Mouse (Mus musculus): ENCODE measurements at regions not wholly inside any gene's neighbourhood (a gene's known extent, or its start where the extent isn't known, plus 50 kb on each side); places are given as distances from the start of the nearest gene placed in this dataset.

DNA sequence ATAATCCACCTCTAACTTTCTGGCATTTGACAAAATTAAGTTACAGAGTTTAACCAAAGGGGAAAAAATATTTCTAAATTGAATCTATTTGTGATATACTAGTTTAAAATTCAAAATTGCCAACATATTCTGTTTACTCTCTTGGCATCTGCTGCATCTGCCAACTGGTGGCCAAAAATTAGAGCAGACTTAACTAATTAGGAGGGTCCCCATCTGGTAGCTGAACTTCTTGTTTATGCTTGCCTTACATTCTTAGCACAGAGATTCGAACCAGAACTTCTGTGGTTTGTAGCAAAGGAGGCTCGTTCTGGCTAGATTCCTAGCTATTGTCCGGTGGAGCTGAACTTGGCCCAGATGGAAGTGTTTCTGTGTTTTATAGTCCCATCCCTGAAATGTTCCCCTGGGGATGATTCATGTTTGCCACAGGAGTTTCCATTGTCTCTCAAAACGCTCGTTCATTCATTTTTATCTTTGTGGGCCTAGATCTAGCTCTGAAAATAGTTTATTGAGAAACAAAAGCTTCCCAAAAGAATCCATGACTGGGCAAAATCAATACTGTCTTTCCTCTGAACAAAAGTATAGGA is 3461.5 kb upstream of the Gm7489 start:
- no peak for DNase-seq (ENCODE audit: low read depth)

DNA sequence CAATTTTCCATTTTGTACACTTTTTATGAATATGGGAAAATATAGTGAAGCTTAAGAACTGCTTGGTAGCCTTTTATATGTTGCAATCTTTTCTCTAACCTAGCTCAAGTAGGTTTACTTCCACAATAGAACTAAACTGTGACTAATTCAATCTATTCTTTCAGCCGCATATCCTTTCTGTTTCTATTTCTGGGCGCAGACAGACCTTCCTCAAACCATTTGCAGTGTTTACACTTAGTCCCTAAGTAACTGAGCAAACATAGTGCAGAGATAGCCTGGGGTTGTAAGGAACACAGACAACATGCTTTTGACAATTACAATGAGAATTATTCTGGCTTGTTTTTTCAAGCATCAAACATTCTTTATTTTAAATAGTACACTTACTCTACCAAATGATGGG is 3435.1 kb upstream of the Gm7489 start:
- no peak for DNase-seq (ENCODE audit: low read depth)

DNA sequence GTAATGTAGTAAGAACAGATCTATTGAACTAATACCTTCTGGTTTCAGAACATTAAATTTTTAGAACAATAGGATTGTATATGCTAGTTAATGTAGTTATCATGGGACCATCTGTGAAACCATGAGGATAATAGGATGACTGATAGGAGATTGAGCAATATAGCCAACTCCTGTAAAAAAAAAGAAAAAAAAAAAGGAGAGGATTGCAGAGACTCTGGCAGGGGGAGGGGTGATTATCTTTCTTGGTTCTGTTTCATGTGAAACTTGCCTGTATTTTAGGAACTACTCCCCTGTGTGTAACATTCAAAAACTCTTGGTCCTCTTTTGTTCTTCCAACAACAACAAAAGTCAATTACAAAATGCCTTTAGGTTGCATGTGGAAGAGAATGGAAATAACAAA is 3412.1 kb upstream of the Gm7489 start:
- DNase-seq (ENCODE audit: low read depth): no peak

DNA sequence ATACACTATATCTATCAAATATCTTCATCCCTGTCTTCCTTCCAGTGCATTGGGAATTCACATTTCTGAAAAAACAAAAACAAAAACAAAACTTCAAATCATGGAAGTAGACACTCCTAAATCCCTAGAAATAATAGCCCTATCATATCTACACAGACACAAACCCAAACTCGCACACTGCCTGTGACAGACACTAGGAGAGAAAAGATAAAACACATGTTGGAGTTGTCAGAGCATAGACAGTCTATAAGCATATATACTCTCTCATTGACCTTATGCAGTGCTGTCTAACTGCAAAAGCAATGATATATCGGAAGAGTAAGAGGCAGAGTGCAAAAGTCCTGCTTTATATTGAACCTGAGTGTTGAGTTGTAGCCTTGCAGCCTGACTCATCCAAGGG is 3386.0 kb upstream of the Gm7489 start:
- no peak for DNase-seq (ENCODE audit: low read depth)

DNA sequence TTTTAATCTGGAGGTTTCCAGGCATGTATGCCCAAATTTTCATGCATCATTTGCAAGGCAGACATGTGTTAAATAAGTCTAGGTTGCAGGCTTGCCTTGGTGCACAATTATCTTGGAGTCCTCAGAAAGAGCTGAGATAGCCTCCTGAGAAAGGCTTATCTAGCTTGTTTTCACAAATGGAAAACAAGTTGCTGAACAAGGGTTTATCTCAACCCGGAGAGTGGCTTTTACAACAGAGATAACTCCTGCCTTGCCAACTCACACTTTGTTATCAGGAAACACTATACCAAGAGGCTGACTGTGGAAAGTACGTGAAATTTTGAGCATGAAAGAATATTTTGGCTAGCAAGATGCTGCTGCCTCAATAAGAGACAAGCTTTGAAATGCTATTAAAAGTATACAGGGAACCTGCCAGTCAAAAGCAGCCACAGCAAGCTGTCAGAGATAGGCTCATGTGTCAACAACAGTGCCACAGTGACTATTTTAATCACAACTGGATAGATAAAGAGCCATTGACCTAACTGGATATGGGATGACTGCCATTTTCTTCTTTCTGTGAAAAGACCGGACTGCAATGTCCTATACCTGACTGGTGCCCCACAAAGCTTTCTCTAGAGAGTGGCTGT is 3376.6 kb upstream of the Gm7489 start:
- no peak for DNase-seq (ENCODE audit: low read depth)

DNA sequence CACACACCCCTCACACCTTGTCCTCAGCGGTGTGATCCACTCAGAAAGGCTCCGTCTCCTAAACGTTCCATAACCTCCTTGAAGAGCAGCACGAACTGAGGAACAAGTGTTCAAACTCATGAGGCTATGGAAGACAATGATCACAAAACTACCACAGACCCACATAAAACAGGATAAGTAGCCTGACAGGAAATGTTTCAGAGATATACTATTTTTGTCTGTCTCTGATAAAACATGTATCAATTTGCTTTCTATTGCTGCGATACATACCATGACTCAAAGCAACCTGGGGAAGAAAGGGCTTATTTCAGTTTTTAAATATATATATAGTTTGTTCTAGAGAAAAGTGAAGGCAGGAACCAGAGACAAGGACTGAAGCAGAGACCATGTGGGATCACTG is 3371.7 kb upstream of the Gm7489 start:
- no peak for DNase-seq (ENCODE audit: low read depth)

DNA sequence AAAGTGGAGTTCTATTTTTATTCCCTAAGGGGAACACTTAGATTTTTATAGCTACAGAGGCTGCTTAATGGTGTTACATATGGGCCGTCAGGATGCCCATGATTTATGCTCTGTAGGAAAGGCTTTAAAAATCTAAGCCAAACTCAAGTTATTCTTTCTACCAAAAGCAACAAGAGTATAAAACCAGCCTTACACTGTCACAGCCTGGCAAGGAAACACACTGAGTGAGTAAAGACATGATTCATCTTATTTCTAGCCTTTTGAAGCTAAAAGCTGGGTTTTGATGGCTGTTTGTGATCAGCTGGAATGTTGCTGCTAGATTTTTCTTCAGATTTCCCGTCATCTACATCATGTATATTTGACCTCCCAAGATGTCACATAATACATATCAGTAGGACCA is 3359.9 kb upstream of the Gm7489 start:
- DNase-seq (ENCODE audit: low read depth): no peak

DNA sequence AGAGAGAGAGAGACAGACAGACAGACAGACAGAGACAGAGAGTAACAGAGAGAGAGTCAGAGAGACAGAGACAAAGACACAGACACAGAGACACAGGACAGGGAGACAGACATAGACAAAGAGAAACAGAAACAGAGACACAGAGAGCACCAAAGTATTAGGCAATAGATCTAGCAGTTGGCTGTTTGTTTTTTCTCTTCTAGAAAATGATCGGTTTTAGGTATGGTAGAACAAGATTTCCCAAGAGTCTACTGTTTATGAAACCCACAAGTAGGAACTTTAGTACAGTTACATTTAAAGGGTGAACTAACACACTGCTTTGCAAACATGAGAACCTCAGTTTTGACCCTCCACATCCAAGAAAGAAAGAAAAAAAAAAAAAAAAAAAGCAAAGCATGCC is 3350.2 kb upstream of the Gm7489 start:
- DNase-seq (ENCODE audit: low read depth): no peak

DNA sequence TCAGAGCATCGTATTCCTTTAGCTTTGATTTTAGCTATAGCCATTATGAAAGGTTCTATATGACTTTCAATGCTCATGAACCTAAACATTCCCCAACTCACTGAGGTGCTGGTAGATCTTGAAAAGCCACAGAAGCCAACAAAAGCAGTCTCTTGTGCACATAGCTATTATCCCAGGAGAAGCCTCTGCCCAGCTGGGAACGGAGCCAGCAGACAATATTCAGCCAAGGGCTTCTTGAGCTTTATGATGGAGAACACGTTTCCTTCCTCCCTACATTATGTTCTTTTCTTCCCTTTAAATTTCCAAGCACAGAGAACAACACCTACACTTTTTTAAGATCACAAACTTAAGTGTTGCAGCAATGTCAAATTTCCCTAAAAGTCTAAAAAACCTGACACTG is 3321.1 kb upstream of the Gm7489 start:
- no peak for DNase-seq (ENCODE audit: low read depth)

DNA sequence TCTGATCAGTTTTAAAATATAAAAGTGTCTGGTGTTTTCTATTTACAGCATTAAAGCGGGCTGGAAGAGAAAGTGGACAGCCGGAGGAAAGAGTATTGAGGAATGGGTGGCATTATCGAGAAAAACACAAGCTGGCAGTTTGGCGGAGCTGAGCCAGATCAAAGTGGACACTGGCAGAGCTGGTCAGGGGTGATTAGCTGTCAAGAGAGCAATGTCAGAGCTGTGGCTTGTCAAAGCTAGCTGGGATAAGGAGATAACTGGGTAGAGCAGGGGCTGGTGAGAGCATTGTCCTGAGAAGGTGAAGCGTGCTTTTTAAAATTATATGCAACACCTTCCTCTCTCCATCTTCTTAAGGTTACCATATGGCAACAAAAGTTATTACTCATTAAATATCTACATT is 3303.9 kb upstream of the Gm7489 start:
- no peak for DNase-seq (ENCODE audit: low read depth)

DNA sequence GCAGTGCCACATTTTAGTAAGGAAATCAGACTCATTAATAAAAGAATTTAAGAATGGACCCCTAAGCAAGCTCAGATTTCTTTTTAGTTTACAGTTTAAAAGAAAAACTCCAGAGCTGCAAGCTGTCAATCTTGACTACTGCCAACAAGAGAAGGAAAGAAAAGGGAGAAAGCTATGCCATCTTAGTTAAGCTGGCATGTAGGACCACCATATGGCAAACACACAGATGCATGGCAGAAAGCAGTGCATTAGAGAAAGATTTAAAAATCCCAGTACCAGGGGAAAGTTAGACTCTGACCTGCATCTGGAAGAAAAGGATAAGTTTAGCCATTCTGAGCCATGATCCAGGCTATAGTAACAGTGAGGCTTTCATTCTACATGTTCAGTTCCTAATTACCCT is 3300.8 kb upstream of the Gm7489 start:
- DNase-seq (ENCODE audit: low read depth): no peak

DNA sequence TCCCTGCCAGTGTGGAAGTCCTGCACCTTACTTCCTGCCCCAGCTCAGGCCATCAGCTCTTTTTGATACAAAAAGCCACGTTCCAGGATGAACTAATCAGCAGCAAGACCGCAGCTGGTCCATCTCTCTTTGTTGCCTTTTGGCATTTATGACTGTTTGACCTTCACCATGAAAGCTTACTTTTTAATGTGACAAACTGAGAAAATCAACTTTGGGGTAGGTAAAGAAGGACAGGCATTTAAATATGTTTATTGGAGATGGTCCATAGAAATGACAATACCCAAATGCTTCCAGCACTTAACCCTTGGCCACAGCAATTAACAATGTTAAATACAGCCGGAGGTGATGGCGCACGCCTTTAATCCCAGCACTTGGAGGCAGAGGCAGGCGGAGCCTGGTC is 3299.2 kb upstream of the Gm7489 start:
- DNase-seq (ENCODE audit: low read depth): no peak
